Comparison of ENCODE assay signal across 23 mouse cellular contexts in the genomic region with DNA sequence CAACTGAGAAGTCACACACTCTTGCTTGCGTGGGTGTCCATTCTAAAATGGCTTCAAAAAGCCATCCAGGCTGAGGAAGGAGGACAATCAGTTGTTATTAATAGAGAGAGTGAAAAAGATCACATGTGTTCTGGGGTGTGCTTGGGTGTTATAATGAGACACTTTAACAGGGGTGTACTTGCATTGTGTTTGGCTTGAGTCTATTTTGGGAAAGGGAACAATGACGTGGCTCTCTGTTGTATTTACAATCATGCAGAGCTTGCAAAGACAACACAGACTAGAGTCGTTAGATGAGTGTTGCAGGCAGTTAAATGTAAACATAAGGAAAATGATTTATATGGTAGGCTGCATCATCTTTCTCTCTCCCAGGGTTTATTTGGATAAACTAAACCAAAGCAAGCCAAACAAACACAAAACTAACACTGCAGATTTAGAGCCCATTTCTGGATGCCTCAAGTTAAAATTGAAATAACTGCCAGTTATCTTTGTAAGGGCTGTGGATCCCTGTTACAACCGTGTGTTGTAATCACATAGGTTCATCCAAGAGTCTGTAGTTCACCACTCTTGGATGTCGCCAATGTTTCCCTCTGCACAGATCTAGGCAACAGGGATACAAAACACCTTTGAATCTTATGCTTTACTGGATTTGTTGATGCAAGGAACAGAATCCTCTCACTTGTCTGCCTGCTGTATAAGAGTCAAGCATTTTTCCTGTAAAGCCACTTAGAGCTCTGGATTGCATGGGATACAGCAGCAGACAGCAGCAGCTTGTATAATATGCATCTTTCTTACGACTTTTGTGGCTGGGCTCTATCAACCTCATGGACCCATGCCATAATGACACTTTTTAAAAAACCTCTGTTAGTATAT.
DNase-seq lines count a peak whose midpoint lies in the region; ATAC-seq and TF ChIP-seq lines count a peak whose summit lies in the region.
"Had no signal": no experiment of that assay in that cellular context is flagged by ENCODE, and none has a peak within 500 bp of the region (broad histone marks: within the 10 kb centered on the region; RNA-seq: fewer than 3 reads in every experiment).

No protein-coding gene starts in this region.

- no peak overlapping the region for H3K4me2 ChIP-seq in intestine, embryonic 14.5 days (ENCODE audit: low read length)
- no peak overlapping the region for H3K4me2 ChIP-seq in intestine, postnatal 0 days (replicated peaks; ENCODE audit: low read depth)
- H3K4me2 ChIP-seq in lung, embryonic 16.5 days (ENCODE audit: low read depth, low read length), result no peak overlapping the region
- no peak overlapping the region for H3K4me2 ChIP-seq in intestine, embryonic 15.5 days (replicated peaks)
- no peak overlapping the region for H3K4me2 ChIP-seq in stomach, postnatal 0 days (replicated peaks; ENCODE audit: low read depth)
- H3K4me2 ChIP-seq: embryonic facial prominence, embryonic 13.5 days; forebrain, embryonic 13.5 days; liver, embryonic 13.5 days; midbrain, embryonic 15.5 days had no signal

- ATAC-seq in intestine, embryonic 14.5 days (replicated peaks; ENCODE audit: low FRiP score, low TSS enrichment, low read depth), result peak; percentile 40; the same call in 1 of the 2 replicates
- no peak for ATAC-seq in intestine, postnatal 0 days
- ATAC-seq in lung, embryonic 16.5 days (ENCODE audit: low read depth), result peak; percentile 87
- ATAC-seq in intestine, embryonic 15.5 days, result peak; percentile 81; the same call in 1 of the 2 replicates
- ATAC-seq in stomach, postnatal 0 days (ENCODE audit: low FRiP score, low TSS enrichment), result peak; percentile 53; the same call in 1 of the 2 replicates
- ATAC-seq: CD4-positive, CD25-positive, alpha-beta regulatory T cell, adult 4 months; forebrain, embryonic 13.5 days; hindbrain, embryonic 16.5 days; midbrain, embryonic 15.5 days had no signal

- no peak overlapping the region for H3K4me3 ChIP-seq in intestine, embryonic 14.5 days (ENCODE audit: low read depth, low read length)
- no peak overlapping the region for H3K4me3 ChIP-seq in intestine, postnatal 0 days (ENCODE audit: low read depth, low read length)
- H3K4me3 ChIP-seq in lung, embryonic 16.5 days (ENCODE audit: low read length), result no peak overlapping the region
- no peak overlapping the region for H3K4me3 ChIP-seq in intestine, embryonic 15.5 days (replicated peaks)
- H3K4me3 ChIP-seq in stomach, postnatal 0 days (ENCODE audit: low read depth, low read length), result no peak overlapping the region
- H3K4me3 ChIP-seq: embryonic facial prominence, embryonic 13.5 days; erythroblast, embryonic 14.5 days; forebrain, embryonic 13.5 days; heart, adult 2 months; liver, embryonic 13.5 days; midbrain, embryonic 15.5 days had no signal

- H3K9me3 ChIP-seq in intestine, embryonic 14.5 days (ENCODE audit: control insufficient read depth, low read length), result no peaks in the 10 kb centered on the region
- no peaks in the 10 kb centered on the region for H3K9me3 ChIP-seq in intestine, postnatal 0 days (ENCODE audit: control insufficient read depth)
- H3K9me3 ChIP-seq in lung, embryonic 16.5 days (ENCODE audit: control insufficient read depth, low read length), result no peaks in the 10 kb centered on the region
- no peaks in the 10 kb centered on the region for H3K9me3 ChIP-seq in intestine, embryonic 15.5 days
- no peaks in the 10 kb centered on the region for H3K9me3 ChIP-seq in stomach, postnatal 0 days (ENCODE audit: control insufficient read depth, low read length)
- H3K9me3 ChIP-seq: embryonic facial prominence, embryonic 13.5 days; forebrain, embryonic 13.5 days; liver, embryonic 13.5 days; midbrain, embryonic 15.5 days had no signal

- no peaks in the 10 kb centered on the region for H3K36me3 ChIP-seq in intestine, embryonic 14.5 days (ENCODE audit: control insufficient read depth, insufficient read depth, low read length)
- H3K36me3 ChIP-seq in intestine, postnatal 0 days (ENCODE audit: control insufficient read depth, insufficient read depth), result no peaks in the 10 kb centered on the region
- no peaks in the 10 kb centered on the region for H3K36me3 ChIP-seq in lung, embryonic 16.5 days (ENCODE audit: control insufficient read depth, insufficient read depth, low read length)
- H3K36me3 ChIP-seq in intestine, embryonic 15.5 days, result no peaks in the 10 kb centered on the region
- no peaks in the 10 kb centered on the region for H3K36me3 ChIP-seq in stomach, postnatal 0 days (ENCODE audit: control insufficient read depth, insufficient read depth, low read length)
- H3K36me3 ChIP-seq: embryonic facial prominence, embryonic 13.5 days; liver, embryonic 13.5 days; midbrain, embryonic 15.5 days had no signal

- no peak overlapping the region for H3K9ac ChIP-seq in intestine, embryonic 14.5 days (ENCODE audit: low read length)
- H3K9ac ChIP-seq in intestine, postnatal 0 days (ENCODE audit: low read depth, low read length), result no peak overlapping the region
- no peak overlapping the region for H3K9ac ChIP-seq in lung, embryonic 16.5 days (ENCODE audit: low read length)
- no peak overlapping the region for H3K9ac ChIP-seq in intestine, embryonic 15.5 days
- H3K9ac ChIP-seq in stomach, postnatal 0 days (ENCODE audit: low read length), result no peak overlapping the region
- H3K9ac ChIP-seq: embryonic facial prominence, embryonic 13.5 days; forebrain, embryonic 13.5 days; liver, embryonic 13.5 days; midbrain, embryonic 15.5 days had no signal

- peak overlapping the region; percentile 76; the same call in 1 of the 2 replicates for H3K27ac ChIP-seq in intestine, embryonic 14.5 days (ENCODE audit: low read depth)
- H3K27ac ChIP-seq in intestine, postnatal 0 days (ENCODE audit: low read depth, low read length), result no peak overlapping the region
- H3K27ac ChIP-seq in lung, embryonic 16.5 days (ENCODE audit: low read length), result peak overlapping the region; percentile 59
- peak overlapping the region; percentile 48; the same call in 1 of the 2 replicates for H3K27ac ChIP-seq in intestine, embryonic 15.5 days
- H3K27ac ChIP-seq in stomach, postnatal 0 days (replicated peaks), result peak overlapping the region; percentile 58; the same call in 1 of the 2 replicates
- H3K27ac ChIP-seq: embryonic facial prominence, embryonic 13.5 days; forebrain, embryonic 13.5 days; heart, adult 2 months; liver, embryonic 13.5 days; midbrain, embryonic 15.5 days had no signal

- TF ChIP-seq EP300 in stomach, postnatal 0 days (optimal IDR thresholded peaks at IDR 0.05), result no peak

- H3K4me1 ChIP-seq in intestine, embryonic 14.5 days (replicated peaks; ENCODE audit: control insufficient read depth, insufficient read depth, low read length), result peaks cover 3% of the 10 kb centered on the region; the same call in 1 of the 2 replicates
- no peaks in the 10 kb centered on the region for H3K4me1 ChIP-seq in intestine, postnatal 0 days (replicated peaks; ENCODE audit: control insufficient read depth, insufficient read depth, low read length)
- H3K4me1 ChIP-seq in lung, embryonic 16.5 days (replicated peaks; ENCODE audit: control insufficient read depth, insufficient read depth, low read length), result peaks cover 5% of the 10 kb centered on the region
- H3K4me1 ChIP-seq in intestine, embryonic 15.5 days (replicated peaks), result 0 out of 2 replicates have a peak, but pooled peaks cover 2% of the 10 kb centered on the region
- no peaks in the 10 kb centered on the region for H3K4me1 ChIP-seq in stomach, postnatal 0 days (replicated peaks; ENCODE audit: control insufficient read depth, insufficient read depth)
- H3K4me1 ChIP-seq: forebrain, embryonic 13.5 days; liver, embryonic 13.5 days; midbrain, embryonic 15.5 days had no signal

- WGBS in intestine, embryonic 14.5 days, result 34% methylated on average over 6 of the region's 6 CpGs
- 47% methylated on average over 6 of the region's 6 CpGs for WGBS in intestine, postnatal 0 days
- WGBS in lung, embryonic 16.5 days, result 35% methylated on average over 6 of the region's 6 CpGs
- 31% methylated on average over 6 of the region's 6 CpGs for WGBS in intestine, embryonic 15.5 days
- 36% methylated on average over 6 of the region's 6 CpGs for WGBS in stomach, postnatal 0 days

- no peak for TF ChIP-seq CTCF in intestine, postnatal 0 days (IDR thresholded peaks at IDR 0.05; ENCODE audit: low read depth)
- TF ChIP-seq CTCF in stomach, postnatal 0 days (IDR thresholded peaks at IDR 0.05; ENCODE audit: low read depth), result no peak

- no peak for DNase-seq in intestine, embryonic 14.5 days (ENCODE audit: low spot score)
- DNase-seq in lung, postnatal 25 days (ENCODE audit: low spot score), result no peak
- DNase-seq in stomach, postnatal 0 days (ENCODE audit: low spot score), result no peak
- no peak for DNase-seq in cerebellum, postnatal 14 days
- DNase-seq: adrenal gland, postnatal 36 days; cerebellum, adult 11-12 months; cerebellum, postnatal 25 days; embryo, embryonic 11 days; gastrocnemius, postnatal 36 days; heart, adult 2 months; kidney, adult 18-20 months; kidney, postnatal 4 days; liver, embryonic 13.5 days; lung, postnatal 14 days had no signal

- no peaks in the 10 kb centered on the region for H3K27me3 ChIP-seq in intestine, embryonic 14.5 days (replicated peaks; ENCODE audit: control insufficient read depth, insufficient read depth, low read length)
- no peaks in the 10 kb centered on the region for H3K27me3 ChIP-seq in intestine, postnatal 0 days (replicated peaks; ENCODE audit: control insufficient read depth, insufficient read depth, low read length)
- no peaks in the 10 kb centered on the region for H3K27me3 ChIP-seq in lung, embryonic 16.5 days (ENCODE audit: control insufficient read depth, insufficient read depth, low read depth, low read length)
- no peaks in the 10 kb centered on the region for H3K27me3 ChIP-seq in intestine, embryonic 15.5 days (replicated peaks)
- H3K27me3 ChIP-seq in stomach, postnatal 0 days (ENCODE audit: control insufficient read depth, insufficient read depth, low read length), result no peaks in the 10 kb centered on the region
- H3K27me3 ChIP-seq: embryonic facial prominence, embryonic 13.5 days; forebrain, embryonic 13.5 days; liver, embryonic 13.5 days; midbrain, embryonic 15.5 days had no signal
